Mouse (Mus musculus) CH12.LX (cell line): ENCODE data around the gene 3110009E18Rik. TPM values are rescaled to one million over a fixed set of nuclear protein-coding genes. Genes with fewer than 3 reads are reported as not detected.
A peak's percentile ranks its signal among the peaks of the same experiment; 100 is the strongest.

ENCODE experiments used
- DNase-seq: peaks from one replicate; pipeline ENCODE4 v3.0.0-alpha.2; 2013; ENCODE audit errors: extremely low read depth
- H3K27ac ChIP-seq: 2 replicates; pipeline ENCODE4 v1.5.1; 2012; ENCODE audit warnings: low read depth, mild to moderate bottlenecking, control low read depth, moderate library complexity; ENCODE audit not compliant: insufficient read depth
- H3K27me3 ChIP-seq: replicated peaks from 2 replicates; pipeline ENCODE3; 2012; ENCODE audit warnings: inconsistent platforms
- H3K36me3 ChIP-seq, 2 experiments: replicated peaks in 1 of 2; 2 replicates each; pipeline versions ENCODE3 to v1.6.1; 2012; ENCODE audit warnings: inconsistent platforms in 1 of 2, low read length in 1 of 2, mild to moderate bottlenecking in 1 of 2, mixed read lengths in 1 of 2, moderate library complexity in 1 of 2; ENCODE audit not compliant: control insufficient read depth in 1 of 2, insufficient read depth in 1 of 2
- H3K4me1 ChIP-seq, 2 experiments: 2 replicates each; pipeline ENCODE4 v1.6.1; 2012; ENCODE audit warnings: inconsistent platforms in 1 of 2, moderate library complexity in 1 of 2; ENCODE audit not compliant: insufficient read depth in 2 of 2, control insufficient read depth in 1 of 2
- H3K4me2 ChIP-seq: 2 replicates; pipeline ENCODE4 v1.6.1; 2012; ENCODE audit warnings: low read depth, mild to moderate bottlenecking, control low read depth; ENCODE audit not compliant: poor library complexity, insufficient read depth, severe bottlenecking
- H3K4me3 ChIP-seq, 3 experiments: fragments of 150-350 bp in 1 of 3; sonication (generic) in 1 of 3; replicated peaks in 1 of 3; 2 replicates each; pipeline versions ENCODE3 to v1.5.1; 2011 to 2012; ENCODE audit warnings: low read depth in 2 of 3, low read length in 2 of 3, mild to moderate bottlenecking in 2 of 3, moderate library complexity in 2 of 3, control low read depth in 1 of 3, improper control_type of control experiment in 1 of 3, inconsistent platforms in 1 of 3, mixed read lengths in 1 of 3; ENCODE audit not compliant: poor library complexity in 1 of 3
- H3K79me2 ChIP-seq: replicated peaks from 2 replicates; pipeline ENCODE4 v1.6.1; 2012; ENCODE audit warnings: mild to moderate bottlenecking, moderate library complexity; ENCODE audit not compliant: control insufficient read depth, poor library complexity, insufficient read depth, severe bottlenecking; ENCODE audit errors: extremely low read depth
- H3K9ac ChIP-seq: 2 replicates; pipeline ENCODE4 v1.6.1; 2012; ENCODE audit warnings: low read depth, mild to moderate bottlenecking, control low read depth, moderate library complexity; ENCODE audit not compliant: insufficient read depth
- H3K9me3 ChIP-seq: replicated peaks from 2 replicates; pipeline ENCODE3; 2012; ENCODE audit warnings: low read length, inconsistent platforms, mixed read lengths
- BHLHE40 ChIP-seq: IDR thresholded peaks from 2 replicates; pipeline ENCODE4 v1.6.1; 2011; ENCODE audit warnings: mild to moderate bottlenecking, low read depth, low read length, improper control_type of control experiment
- CHD1 ChIP-seq: IDR thresholded peaks from 2 replicates; pipeline ENCODE4 v1.6.1; 2012; ENCODE audit warnings: low read depth, low read length, improper control_type of control experiment, inconsistent platforms
- E2F4 ChIP-seq: IDR thresholded peaks from 2 replicates; pipeline ENCODE4 v1.6.1; 2011; ENCODE audit warnings: low read depth, low read length, improper control_type of control experiment; ENCODE audit not compliant: insufficient replicate concordance
- ELF1 ChIP-seq: IDR thresholded peaks from 2 replicates; pipeline ENCODE4 v1.6.1; 2014; ENCODE audit warnings: low read depth, mild to moderate bottlenecking, inconsistent platforms, low read length, improper control_type of control experiment
- EP300 ChIP-seq: IDR thresholded peaks from 2 replicates; pipeline ENCODE4 v1.6.1; 2011; ENCODE audit warnings: low read length, improper control_type of control experiment
- ETS1 ChIP-seq: conservative IDR thresholded peaks from 2 replicates; pipeline ENCODE4 v1.6.1; 2012; ENCODE audit warnings: low read depth, mild to moderate bottlenecking, inconsistent platforms, low read length, improper control_type of control experiment, moderate library complexity
- JUND ChIP-seq: conservative IDR thresholded peaks from 2 replicates; pipeline ENCODE4 v1.6.1; 2011; ENCODE audit warnings: low read depth, low read length, improper control_type of control experiment
- MAFK ChIP-seq: IDR thresholded peaks from 2 replicates; pipeline ENCODE4 v1.6.1; 2011; ENCODE audit warnings: low read length, improper control_type of control experiment; ENCODE audit not compliant: insufficient replicate concordance
- MEF2A ChIP-seq: IDR thresholded peaks from 2 replicates; pipeline ENCODE4 v1.6.1; 2014; ENCODE audit warnings: low read depth, mild to moderate bottlenecking, inconsistent platforms, low read length, improper control_type of control experiment, borderline replicate concordance
- NRF1 ChIP-seq: IDR thresholded peaks from 2 replicates; pipeline ENCODE4 v1.6.1; 2014; ENCODE audit warnings: low read depth, mild to moderate bottlenecking, inconsistent platforms, low read length, improper control_type of control experiment, moderate library complexity
- RAD21 ChIP-seq: IDR thresholded peaks from 2 replicates; pipeline ENCODE4 v1.6.1; 2011; ENCODE audit warnings: low read depth, mild to moderate bottlenecking, low read length, improper control_type of control experiment, moderate library complexity
- SIN3A ChIP-seq: IDR thresholded peaks from 2 replicates; pipeline ENCODE4 v1.6.1; 2012; ENCODE audit warnings: low read length, improper control_type of control experiment, inconsistent platforms
- SMC3 ChIP-seq: IDR thresholded peaks from 2 replicates; pipeline ENCODE4 v1.6.1; 2011; ENCODE audit warnings: low read depth, low read length, improper control_type of control experiment
- USF1 ChIP-seq: IDR thresholded peaks from 2 replicates; pipeline ENCODE4 v1.6.1; 2014; ENCODE audit warnings: low read depth, mild to moderate bottlenecking, inconsistent platforms, low read length, improper control_type of control experiment
- ZC3H11A ChIP-seq: IDR thresholded peaks from 2 replicates; pipeline ENCODE4 v1.6.1; 2012; ENCODE audit warnings: low read depth, mild to moderate bottlenecking, inconsistent platforms, low read length, improper control_type of control experiment
- ZKSCAN1 ChIP-seq: IDR thresholded peaks from 2 replicates; pipeline ENCODE4 v1.6.1; 2012; ENCODE audit warnings: low read depth, inconsistent platforms, low read length, improper control_type of control experiment, borderline replicate concordance
- ZNF384 ChIP-seq: IDR thresholded peaks from 2 replicates; pipeline ENCODE4 v1.6.1; 2012; ENCODE audit warnings: low read depth, low read length, improper control_type of control experiment, inconsistent platforms
- dilution Hi-C: fragments of 300-500 bp; cut with MboI; formaldehyde crosslinking; loops from 2 replicates; pipeline ENCODE4 v1.14.3; 2020; ENCODE audit warnings: low sequenced_read_pairs; ENCODE audit not compliant: extremely low pct_unique_long_range_greater_than_20kb, extremely low pct_ligation_motif_present
- in situ Hi-C: fragments of 300-500 bp; cut with MboI; formaldehyde crosslinking; loops from 3 replicates; pipeline ENCODE4 v1.14.3; 2019; ENCODE audit warnings: low sequenced_read_pairs, low pct_ligation_motif_present, low pct_unique_long_range_greater_than_20kb, mixed read lengths
- polyA plus RNA-seq: library from polyadenylated mRNA; unstranded; fragments of >175 nt; gene quantifications from 2 replicates; pipeline ENCODE4 v1.2.1, GENCODE M21; 2012; ENCODE audit warnings: low read depth; ENCODE audit not compliant: insufficient read length
- total RNA-seq, 2 experiments: library from RNA; depleted of rRNA; stranded (reverse); fragments of 300-350 nt in 1 of 2; fragments of >200 nt in 1 of 2; gene quantifications; 2 replicates each; pipeline ENCODE4 v1.2.3; 2012 to 2014

Gene 3110009E18Rik
- total and polyA plus RNA-seq, 3 experiments = 2.7 to 5.9 (median 4.6) TPM

- no peaks in the 10 kb centered on the region for H3K79me2 ChIP-seq
- TF ChIP-seq SMC3 (no peak), NRF1 (no peak), RAD21 (no peak), EP300 (no peak), ELF1 (no peak), BHLHE40 (no peak), USF1 (no peak), ZC3H11A (no peak)
- H3K27ac ChIP-seq = no peak overlapping the region
- no peaks in the 10 kb centered on the region for H3K9me3 ChIP-seq
- DNase-seq = no peak
- dilution Hi-C loops (no loop called here), in situ Hi-C loops (no loop called here)
- no peaks in the 10 kb centered on the region for H3K27me3 ChIP-seq
- no peaks in the 10 kb centered on the region for H3K36me3 ChIP-seq
- H3K9ac ChIP-seq = no peak overlapping the region
- H3K4me2 ChIP-seq = no peak overlapping the region
- no peak overlapping the region for H3K4me3 ChIP-seq
- H3K4me1 ChIP-seq = peaks cover 0 to 8% of the 10 kb centered on the region in 2 experiments; a peak in 2 of 4 replicates
Observed at GRCm38 (mm10) chr1:120072900-120073299, 48.1 kb upstream of the 3110009E18Rik start.

GRCm38 (mm10) chr1:120073519-120074306, 47.3 kb upstream of the 3110009E18Rik start, which contains the start of gene Tmem37:
Gene Tmem37, minus strand, starts transcription at chr1:120074074.
- Histone ChIP-seq H3K36me3 (no peaks in the 10 kb centered on the region), H3K9ac (no peak within 1 kb of the TSS), H3K79me2 (no peaks in the 10 kb centered on the region), H3K27ac (no peak within 1 kb of the TSS), H3K9me3 (no peaks in the 10 kb centered on the region), H3K4me2 (no peak within 1 kb of the TSS), H3K27me3 (no peaks in the 10 kb centered on the region), H3K4me1 (peaks cover 0 to 8% of the 10 kb centered on the region in 2 experiments; a peak in 2 of 4 replicates), H3K4me3 (no peak within 1 kb of the TSS)
- dilution Hi-C loops (no loop called here), in situ Hi-C loops (no loop called here)
- no peak for DNase-seq
- TF ChIP-seq ZKSCAN1 (no peak), MAFK (peak; percentile 60; the same call in 1 of the 2 replicates)

DNA sequence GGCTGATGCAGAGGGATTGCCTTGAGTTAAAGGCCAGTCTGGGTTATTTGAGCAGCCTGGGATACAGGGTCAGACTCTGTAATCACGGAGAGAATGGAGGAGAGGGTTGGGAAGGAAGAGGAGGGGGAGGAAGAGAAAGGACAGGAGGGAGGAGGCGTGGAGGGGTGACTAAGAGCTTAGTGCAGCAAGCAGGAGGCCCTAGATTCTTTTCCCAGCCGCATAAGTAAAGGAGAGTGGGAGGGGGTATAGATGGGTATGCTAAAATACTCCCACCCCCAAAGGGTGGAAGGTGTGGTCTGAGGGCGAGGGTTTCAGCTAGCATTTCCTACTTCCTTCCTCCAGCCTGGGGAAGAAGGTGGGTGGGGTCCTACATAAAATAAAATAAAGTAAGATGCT, 46.7 kb upstream of the 3110009E18Rik start:
- dilution Hi-C loops = no loop called here
- TF ChIP-seq ZNF384 = no peak
- no peak for TF ChIP-seq SIN3A
- no peak for TF ChIP-seq CHD1
- no peak for TF ChIP-seq E2F4
- no peak for TF ChIP-seq BHLHE40
- no peak for TF ChIP-seq MEF2A
- TF ChIP-seq JUND = no peak
- no peak for TF ChIP-seq ETS1
- no peak for TF ChIP-seq ZC3H11A
- in situ Hi-C loops = no loop called here
- Histone ChIP-seq H3K4me1 (peaks cover 0 to 8% of the 10 kb centered on the region in 2 experiments; a peak in 2 of 4 replicates), H3K36me3 (no peaks in the 10 kb centered on the region), H3K4me3 (no peak overlapping the region), H3K4me2 (no peak overlapping the region), H3K79me2 (no peaks in the 10 kb centered on the region), H3K27ac (no peak overlapping the region), H3K9me3 (no peaks in the 10 kb centered on the region), H3K27me3 (no peaks in the 10 kb centered on the region), H3K9ac (no peak overlapping the region)
- DNase-seq = no peak
